Mouse (Mus musculus): ENCODE data around the gene Dis3. TPM values are rescaled to one million over a fixed set of nuclear protein-coding genes. Genes with fewer than 3 reads are reported as not detected.

Gene Dis3
- total RNA-seq (2021) (10 to 100 TPM; 23.4 to 26.3 TPM), polyA plus RNA-seq (2012; rRNA removed) (4.1 and 5.4 TPM in 2 replicates)
- long read RNA-seq, full-length matches to known transcripts: 7 of 7 reads
- long read RNA-seq, partial matches to known transcripts: 0 of 7 reads
- long read RNA-seq, other reads (novel, unspliced or antisense): 0 of 7 reads

DNA sequence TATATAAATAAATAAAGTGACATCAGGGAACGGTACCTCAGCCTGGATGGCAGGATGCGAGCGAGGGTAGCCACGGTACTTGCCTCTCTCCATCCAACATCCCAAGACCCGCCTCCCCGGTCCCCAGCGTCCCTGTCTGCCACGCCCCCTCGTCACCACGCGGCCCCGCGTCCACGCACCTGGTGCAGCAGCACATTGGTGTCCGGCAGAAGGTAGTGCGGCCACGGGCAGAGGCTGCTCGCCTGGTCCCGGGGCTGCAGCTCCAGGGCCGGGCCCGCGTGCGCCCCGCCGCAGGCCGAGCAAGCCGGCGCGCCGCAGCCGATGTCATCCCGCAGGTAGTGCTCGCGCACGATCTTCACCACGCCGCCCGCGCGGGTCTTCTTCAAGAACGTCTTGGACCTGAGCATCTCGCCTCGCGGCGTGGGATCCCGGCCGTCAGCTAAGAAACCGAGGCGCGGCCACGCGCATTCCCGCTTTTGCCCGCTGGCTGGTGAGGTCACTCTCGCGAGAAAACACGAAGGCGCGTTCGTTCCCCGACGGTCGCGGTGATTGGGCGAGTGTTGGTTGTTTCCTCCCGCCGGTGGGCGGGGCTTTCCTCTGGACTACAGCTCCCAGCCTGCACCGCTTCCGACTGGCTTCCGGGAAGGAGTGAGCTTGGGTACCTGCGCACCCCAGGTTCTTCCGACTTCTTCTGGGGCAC is at the start of gene Dis3, which contains the start of gene Pibf1:
Gene Dis3 (minus strand): TSS at position 504 of the 700 bp plus-strand sequence.
Gene Pibf1 (plus strand): TSS at position 158 of the 700 bp plus-strand sequence.
- DNase-seq: peak; percentile 99

DNA sequence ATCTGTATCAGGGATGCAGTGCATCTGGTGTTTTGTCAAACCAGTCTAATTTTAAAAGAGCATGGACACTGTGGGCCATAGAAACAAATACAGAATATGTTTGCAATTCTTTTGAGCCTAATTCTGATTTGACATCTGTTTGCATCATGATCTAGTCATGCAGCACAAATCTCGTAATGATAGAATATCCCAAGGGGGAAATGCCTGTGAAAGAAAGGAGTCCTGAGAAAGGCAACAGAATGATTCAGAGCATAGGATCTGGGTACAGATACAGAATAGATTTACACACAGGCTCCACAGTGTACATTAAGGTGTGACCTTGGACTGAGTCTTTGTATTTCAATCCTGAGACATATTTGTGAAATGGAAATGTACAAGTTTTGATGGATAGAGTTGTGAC is 47.3 kb upstream of the Dis3 start:
- DNase-seq: no peak

DNA sequence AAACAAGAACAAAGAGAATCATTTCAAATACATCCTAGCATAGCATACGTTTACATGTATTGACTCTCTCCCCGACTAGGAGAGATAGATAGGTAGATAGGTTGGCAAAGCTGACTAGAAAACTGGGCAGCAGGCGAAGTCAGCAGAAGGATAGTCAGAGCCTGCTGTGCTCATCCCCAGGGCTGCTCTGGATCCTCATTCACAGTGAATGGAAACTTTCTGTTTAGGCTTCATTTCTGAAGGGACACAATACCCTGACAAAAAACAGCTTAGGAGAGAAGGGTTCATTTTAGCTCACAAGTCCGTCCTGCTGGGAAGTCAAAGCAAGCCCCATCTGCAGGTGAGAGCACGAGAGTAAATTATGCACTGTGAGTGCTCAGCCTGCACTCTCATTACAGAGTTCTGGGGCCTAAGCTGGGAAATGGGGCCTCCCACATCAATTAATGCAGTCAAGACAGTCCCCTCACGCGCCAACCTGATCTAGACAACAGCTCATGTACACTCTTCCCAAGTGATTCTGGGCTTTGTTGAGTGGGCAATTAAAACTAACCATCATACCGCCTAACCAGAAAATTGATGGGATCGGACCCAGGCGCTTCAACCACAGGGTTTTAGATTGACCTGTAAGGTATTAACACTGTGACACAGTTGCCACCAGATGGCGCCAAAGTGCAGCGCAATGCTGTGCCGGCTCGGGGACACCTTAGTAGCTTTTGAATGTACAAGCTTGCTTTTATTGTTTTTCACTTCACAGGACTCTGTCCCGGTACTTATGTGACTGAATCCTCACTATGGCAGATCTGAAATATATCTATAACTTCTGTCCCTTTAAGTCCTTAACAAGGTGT is 42.4 kb upstream of the Dis3 start:
- DNase-seq: peak; percentile 73

DNA sequence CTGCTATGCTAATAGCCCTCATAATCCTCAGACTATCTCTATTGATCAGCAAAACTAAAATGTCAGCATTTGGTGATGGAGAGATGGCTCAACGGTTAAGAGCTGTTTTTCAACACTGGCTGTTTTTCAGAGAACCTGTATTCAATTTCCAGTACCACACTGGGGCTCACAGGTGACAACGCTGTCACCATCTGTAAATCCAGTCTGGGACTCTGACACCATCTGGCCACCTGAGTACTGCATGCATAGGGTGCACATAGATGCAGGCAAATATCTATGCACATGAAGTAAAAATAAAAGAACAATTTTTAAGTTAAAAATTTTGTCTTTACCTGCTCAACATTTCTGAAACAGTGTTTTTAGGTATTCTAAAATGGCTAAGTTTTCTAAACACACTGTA is 40.5 kb upstream of the Dis3 start:
- DNase-seq: no peak

DNA sequence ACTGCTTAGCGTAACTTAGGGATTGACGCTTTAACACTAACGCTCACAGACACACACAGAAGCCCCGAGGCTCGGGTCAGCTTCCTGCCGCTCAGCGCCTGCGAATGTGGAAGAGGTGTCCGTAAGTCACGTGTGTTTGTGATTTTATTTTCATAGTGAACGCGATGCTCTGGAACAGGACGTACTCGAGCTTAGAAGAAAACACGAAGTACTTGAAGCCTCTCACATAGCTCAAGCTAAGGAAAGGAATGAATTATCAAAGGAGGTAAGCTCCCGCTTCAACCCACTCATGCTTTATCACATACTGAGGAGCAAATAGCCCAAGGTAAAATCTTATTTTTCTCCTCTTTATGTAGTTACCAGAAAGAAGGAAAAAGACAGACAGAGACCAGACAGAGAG is 36.7 kb upstream of the Dis3 start:
- DNase-seq: no peak

DNA sequence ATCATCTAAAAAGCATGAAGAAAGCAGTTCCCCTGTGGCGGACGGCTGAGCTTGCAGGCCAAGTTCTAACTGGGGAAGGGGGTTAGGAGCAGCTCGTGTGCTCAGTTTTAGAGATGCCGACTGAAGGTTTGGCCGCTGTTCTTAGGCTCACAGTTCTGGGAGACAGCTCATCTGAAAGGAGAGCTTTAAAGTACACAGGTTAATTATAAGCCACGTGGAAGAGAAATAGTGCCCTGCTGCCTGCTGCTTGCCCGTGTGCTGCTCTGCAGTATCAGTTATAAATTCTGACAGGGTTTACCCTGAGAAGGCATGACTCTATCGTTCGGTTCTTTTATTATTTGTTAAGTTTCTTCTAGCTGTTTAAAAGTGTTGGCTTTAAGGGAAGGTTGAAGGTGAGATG is 36.2 kb upstream of the Dis3 start:
- no peak for DNase-seq

DNA sequence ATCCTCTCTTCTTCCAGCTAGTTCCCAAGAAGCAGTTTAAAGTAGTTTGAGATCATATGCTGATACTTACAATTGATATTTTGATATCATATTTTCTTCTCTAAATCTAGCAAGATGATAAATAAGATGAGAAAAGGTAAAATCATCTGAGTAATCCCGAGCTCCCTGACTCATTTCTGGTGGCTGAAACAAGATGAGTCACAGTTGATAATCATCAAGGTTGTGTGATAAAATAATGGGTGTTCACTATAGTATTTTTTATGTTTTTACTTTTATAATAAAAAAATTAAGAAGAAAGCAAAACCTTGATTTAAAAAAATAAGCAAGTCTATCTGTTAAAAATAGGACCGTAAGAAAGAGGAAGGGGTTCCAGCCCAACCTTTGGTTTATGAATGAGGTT is 34.5 kb upstream of the Dis3 start:
- DNase-seq: no peak

DNA sequence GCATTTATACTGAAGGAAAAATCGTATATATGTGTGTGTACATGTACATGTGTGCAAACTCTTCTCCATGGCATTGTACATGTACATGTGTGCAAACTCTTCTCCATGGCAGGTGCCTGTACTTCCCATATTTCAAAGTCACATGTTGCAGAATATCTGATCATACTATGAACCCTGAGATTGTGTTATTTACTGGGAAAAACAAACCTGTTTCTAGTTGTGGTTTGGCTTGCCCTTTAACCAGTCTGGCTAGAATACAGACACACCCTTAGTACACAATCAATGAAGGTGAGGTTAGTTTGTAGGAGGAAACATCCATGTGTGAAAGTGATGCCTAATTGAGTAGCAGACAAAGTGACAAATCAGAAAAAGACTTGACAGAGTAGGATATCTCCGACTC is 29.5 kb upstream of the Dis3 start:
- DNase-seq: no peak

DNA sequence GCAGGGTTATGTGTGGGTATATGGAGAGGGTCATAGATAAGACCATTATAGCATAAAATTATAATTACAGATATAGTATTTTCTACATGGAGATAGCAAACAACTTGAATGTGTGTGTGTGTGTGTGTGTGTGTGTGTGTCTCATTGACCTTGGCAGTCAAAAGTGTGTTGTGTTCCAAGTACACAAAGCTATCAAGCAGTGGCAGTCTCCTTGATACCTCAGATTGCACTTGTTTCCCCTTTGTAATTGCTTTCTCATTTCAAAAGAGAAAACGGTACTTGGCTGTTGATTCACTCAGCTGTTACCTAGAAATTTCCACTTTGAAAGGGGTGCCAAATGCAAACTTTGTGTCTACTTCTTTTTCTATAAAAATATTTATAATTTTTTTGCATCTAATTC is 27.9 kb upstream of the Dis3 start:
- no peak for DNase-seq

DNA sequence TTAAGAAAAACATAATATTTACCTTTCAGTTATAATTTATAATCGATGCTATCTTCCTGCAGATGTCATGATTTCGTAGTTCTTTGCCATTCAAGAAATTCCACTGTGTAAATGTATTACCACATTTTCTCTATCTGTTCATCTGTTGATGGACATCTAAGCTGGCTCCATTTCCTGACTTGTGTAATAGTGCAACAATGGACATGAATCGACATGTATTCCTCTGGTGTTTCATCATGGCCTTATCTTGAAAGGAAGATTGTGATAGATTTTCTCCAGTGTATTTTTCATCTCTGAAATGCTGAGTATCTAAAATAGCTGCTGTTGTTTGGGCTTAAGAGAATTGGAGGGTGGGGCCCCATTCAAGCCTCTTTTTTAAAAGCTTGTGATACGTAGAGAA is 27.1 kb upstream of the Dis3 start:
- DNase-seq: no peak

DNA sequence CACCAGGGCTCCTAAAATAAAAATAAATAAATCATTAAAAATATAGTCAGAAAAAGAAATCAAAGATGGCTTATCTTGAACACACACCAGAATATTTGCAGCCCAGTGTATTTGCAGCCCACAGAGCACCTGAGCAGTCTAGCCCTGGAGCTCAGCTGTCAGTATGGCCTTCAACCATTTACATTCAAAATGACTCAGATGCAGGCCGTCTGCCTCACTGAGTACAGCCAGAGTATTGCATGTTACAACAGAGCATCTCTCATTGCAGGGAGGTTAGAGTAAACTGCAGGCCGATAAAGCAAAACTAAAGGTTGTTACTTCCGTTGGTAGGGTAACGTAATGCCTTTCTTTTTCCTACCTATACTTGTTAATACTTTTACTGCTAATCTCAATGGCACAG is 24.5 kb upstream of the Dis3 start:
- peak; percentile 56 for DNase-seq

DNA sequence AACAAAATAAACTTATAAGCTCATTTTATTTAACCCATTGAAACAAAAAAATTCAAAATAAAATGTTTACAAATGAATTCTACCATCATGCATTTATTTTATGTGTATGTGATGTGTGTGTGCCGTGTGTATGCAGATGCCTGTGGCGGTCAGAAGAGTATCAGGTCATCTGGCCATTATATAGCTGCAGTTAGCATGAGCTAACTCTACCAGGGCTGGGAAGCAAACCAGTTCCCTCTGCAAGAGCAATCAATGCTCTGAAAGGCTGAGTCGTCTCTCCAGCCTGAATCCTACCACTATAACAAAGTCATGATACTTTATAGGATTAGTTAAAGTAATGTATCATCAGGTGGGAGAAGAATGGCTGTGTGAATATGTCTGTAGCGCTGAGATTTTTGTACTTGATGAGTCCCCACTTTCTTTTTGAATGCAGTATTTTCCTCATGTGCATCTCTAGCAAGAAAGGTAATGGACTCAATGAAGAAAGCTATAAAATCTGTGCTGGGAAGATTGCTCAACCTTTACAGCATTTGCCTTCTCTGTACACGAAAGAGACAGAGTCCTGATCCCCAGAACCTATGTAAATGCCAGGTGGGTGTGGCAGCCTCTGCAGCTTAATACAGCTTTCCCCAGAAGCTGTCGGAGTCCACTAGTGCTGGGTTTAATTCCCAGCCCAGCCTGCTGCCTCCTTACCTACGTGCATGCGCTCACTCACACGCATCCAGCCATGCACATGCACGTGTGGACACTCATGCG is 22.2 kb upstream of the Dis3 start:
- DNase-seq: no peak

DNA sequence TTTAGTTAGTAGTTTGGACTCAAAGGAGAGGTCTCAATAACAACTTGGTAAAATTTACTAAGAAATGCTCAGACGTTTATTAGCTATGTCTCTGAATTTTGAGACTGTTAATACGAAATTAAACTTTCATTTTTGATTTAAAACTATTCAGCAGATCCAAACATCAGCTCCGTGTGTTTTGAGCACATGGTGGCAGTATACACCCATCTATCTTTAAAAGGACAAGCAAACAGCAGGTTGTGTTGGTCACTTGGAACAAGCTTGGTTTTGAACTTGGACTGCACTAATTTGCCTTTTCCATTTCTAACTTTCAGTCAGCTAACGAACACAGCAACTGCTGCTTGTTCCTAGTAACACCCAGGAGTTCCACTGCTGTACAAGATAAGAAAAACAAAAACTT is 18.0 kb upstream of the Dis3 start:
- no peak for DNase-seq

DNA sequence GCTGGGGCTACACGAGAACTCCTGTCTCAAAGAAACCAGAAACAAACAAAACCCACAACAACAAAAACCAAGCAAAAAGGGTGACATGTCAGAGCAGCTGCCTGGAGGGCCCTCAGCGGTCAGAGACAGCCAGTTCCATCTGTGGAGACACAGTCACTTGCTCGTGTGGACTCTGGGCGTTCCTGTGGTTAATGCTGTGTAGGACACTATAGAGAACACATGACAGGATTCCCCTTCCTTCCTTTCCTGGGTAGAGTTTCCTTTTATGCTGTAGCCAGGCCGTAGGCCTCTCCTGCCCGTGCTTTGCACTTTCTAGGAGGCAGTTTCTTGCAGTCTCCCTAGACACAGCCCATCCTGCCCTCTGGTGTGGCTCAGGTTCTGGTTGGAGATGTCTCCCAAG is 9.2 kb upstream of the Dis3 start:
- no peak for DNase-seq

DNA sequence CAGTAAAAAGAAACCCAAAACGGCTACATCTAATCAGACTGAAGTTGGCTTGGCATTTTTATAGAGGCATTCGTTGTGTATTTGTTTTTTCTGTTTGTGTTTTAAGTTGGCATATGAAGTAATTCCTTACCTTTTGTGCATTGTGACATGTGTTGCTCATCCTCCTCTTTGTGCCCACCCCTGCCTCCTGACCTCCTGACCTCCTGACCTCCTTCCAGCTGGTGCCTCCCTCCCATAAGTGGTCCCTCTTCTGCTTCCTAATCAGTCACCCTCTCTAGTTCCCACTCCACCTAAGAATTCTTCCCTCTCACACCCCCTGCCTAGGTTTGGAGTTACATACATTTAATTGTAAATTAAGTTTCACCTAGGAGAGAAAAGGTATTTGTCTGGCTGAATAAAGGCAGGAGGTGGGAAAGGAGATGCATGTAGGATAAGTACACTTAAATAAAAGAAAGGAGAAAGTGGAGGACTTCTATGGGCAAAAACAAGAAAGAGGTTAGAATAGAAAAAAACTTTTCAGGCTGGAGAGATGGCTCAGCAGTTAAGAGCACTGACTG is 8.1 kb upstream of the Dis3 start:
- no peak for DNase-seq

DNA sequence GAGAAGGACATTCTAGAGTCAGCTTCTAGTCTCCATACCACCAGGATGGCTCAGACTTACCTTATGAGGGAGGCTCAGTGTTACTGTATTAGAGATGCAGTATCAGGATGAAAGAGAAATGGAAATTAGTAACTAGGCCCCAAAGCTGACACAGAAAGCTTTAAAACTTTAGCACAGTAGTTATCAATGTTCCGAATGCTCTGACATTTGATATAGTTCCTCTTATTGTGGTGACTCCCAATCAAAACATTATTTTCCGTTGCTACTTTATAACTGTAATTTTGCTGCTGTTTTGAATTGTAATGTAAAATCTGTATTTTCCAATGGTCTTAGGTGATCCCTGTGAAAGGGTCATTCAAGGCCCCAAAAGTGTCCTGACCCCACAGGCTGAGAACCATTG is 7.1 kb upstream of the Dis3 start:
- no peak for DNase-seq

DNA sequence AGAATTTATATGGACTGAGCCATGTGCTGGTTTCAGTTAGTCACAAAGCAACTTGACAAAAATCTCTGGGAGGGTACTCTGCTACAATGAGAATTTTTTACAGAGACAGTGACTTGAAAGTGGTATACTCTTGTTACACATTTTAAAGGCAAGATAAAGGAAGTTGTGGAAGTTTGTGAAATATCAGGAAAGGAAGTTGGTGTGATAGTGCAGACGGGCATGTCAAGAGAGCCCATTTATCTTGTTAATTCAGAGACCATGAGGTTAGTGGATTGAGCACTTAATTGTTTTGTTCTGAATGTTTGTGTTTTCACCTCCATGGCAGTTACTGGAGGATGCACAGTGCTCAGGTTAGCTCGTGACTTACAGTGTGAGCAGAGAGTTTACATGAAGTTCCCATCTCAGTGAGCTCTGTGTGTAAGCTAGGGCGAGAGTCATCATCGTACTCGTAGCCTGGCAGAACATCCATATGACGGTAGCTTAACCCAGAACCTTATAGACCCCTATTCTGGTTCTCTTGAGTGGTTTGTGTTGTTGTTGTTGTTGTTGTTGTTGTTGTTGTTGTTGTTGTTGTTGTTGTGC is 5.1 kb upstream of the Dis3 start:
- DNase-seq: no peak

DNA sequence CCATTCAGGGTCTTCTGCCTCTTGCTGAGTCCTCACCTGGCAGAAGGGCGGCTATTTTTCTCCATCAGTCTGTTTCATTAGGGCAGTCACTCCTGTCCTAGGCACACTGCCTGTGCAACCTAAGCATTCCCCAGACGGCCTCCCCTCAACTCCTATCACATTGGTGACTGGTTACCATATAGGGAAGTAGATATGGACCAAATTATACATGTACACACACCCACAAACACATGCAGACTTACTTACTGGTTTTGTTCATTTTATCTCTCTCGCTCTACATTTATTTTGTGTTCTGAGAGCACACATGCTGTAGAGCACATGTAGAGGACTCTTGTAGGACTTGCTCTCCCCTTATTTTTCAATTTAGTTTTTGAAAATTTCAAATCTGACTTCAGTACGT is 3.5 kb upstream of the Dis3 start:
- no peak for DNase-seq

DNA sequence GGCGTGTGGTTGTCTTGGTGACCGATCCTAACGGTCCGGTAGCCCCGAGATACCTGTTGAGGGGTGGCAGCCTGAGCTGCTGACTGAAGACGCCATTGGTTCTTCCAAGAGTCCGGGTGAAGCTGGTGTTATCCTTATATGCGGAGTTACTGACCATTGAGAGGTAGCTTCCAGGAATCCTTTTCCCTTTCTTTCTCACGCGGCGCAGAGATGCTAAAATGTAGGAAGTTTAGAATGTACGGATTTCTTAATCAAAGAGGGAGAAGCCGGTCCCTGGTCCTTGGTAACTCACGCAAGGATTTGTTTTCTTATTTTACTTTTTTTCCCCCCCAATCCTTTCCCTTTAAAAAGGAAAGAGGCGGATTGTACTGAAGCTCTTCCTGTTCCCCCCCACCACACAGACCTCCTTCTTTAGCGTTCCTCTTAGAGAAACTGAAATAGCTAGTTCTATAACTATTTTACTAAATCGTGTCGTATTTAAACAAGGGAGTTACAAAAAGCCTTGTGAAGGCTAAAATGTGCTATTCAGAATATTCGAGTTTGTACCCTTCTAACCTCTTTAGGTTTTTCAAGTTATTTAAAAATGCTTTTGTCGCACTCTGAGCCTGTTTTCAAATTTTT is 507 bp upstream of the Dis3 start:
- DNase-seq: no peak

DNA sequence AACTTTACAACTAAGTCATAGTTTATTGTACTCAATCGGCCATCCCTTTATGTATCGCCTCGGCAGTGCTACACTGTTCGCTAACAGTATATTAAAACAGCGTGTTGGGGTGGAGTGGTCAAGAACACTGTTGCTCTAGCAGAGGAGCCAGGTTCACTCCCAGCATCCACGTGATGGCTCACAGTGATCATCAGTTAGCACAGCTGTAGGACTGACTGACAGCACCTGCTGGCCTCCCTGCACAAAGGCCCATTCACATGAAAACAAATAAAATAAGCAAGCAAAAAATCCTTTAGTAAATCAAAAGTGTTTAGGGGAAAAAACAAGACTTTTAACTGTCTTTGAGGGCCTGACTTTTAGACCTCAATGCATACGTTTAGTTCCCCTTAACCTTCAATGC is 10.6 kb downstream of the Dis3 start:
- no peak for DNase-seq

DNA sequence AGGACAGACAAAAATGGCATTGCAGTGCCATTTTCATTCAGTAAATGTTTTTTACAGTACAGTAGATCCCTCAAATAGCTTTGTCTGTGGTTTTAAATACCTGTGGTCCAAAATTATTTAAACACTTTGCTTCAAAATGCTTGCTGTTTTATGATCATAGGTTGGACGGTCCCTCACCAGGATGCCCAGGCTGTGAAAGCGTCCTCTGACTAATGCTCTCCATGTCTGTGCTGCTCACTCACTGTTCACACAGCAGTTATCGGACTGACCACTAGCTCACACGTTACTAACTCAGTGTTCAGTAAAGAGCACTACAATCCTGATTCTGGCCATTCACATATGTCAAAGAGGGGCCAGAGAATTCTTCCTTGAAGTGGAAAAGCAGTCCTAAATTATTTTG is 28.4 kb downstream of the Dis3 start:
- no peak for DNase-seq

Measured in adrenal gland, adult 2 months (tissue).